Mouse (Mus musculus): ENCODE data around the gene Siah1a. TPM values are rescaled to one million over a fixed set of nuclear protein-coding genes. Genes with fewer than 3 reads are reported as not detected.

Gene Siah1a
- polyA plus RNA-seq, 1 experiment from 2014 or later: 38.3 TPM

GRCm38 (mm10) chr8:86726959-86727358 is 18.8 kb downstream of the Siah1a start:
- Histone ChIP-seq H3K36me3 (peaks cover 21% of the 10 kb centered on the region), H3K27me3 (replicated peaks) (no peaks in the 10 kb centered on the region), H3K4me1 (replicated peaks) (peaks cover 31% of the 10 kb centered on the region), H3K9me3 (replicated peaks) (no peaks in the 10 kb centered on the region), H3K4me3 (no peak overlapping the region), H3K27ac (ENCODE audit: poor library complexity, severe bottlenecking) (no peak overlapping the region), H3K9ac (no peak overlapping the region), H3K4me2 (no peak overlapping the region)
- ATAC-seq (ENCODE audit: insufficient number of reproducible peaks, low FRiP score): no peak
- WGBS: 79% methylated on average over 6 of the region's 6 CpGs

DNA sequence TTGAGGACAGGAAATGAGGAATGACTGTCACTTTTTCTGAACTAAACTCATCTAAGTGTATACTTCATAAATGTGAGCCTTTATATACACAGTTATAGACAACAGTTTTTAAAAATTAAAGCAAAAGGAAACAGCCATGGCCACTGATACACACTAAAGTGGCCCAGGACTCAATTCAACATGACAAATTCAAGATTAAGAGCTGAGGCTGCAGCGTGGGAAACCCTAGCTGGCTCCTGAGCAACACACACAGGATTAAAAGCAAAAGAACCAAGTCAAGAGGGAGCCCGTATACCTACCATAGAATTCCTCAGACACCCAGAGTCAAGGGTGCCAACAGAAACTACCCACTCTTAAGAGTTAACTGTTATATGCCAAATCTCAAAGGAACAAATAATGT is 24.2 kb downstream of the Siah1a start:
- no peak overlapping the region for H3K4me2 ChIP-seq
- H3K9me3 ChIP-seq (replicated peaks): no peaks in the 10 kb centered on the region
- no peak for ATAC-seq (ENCODE audit: insufficient number of reproducible peaks, low FRiP score)
- H3K9ac ChIP-seq: no peak overlapping the region
- no peak overlapping the region for H3K27ac ChIP-seq (ENCODE audit: poor library complexity, severe bottlenecking)
- H3K4me3 ChIP-seq: no peak overlapping the region
- H3K4me1 ChIP-seq (replicated peaks): no peaks in the 10 kb centered on the region
- no peaks in the 10 kb centered on the region for H3K27me3 ChIP-seq (replicated peaks)
- H3K36me3 ChIP-seq: peaks cover 31% of the 10 kb centered on the region
- WGBS: 86% methylated on average over 2 of the region's 2 CpGs

DNA sequence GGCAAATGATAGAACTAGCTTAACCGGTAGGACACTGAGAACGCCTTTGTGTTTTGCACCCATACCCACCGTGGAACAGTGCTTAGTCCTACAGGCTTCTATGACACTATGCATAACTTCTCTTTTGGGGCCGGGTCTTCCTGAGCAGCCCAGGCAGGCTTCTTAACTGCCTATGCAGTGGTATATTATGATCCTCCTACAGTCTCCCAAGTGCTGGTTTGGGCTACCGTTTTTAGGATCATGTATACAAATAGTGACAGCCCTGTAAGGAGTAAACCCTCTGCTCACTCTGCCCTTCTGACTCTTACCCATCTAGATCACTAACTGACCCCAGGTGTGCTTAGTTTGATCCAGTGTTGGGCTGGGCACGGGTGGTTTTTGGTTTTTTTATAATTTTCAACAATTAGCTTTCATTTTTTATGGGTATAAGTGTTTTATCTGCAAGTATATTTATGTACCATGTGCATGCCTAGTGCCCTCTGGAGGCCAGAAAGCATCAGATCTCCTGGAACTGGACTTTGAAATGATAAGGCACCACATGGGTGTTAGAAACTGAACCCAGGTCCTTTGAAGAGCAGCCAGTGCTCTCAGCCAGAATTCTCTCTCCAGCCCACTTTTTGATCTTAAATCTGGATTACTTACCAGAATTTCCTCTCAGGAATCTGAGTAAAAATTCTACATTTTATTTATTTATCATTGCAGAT is 24.8 kb downstream of the Siah1a start:
- no peak overlapping the region for H3K4me3 ChIP-seq
- no peak overlapping the region for H3K9ac ChIP-seq
- no peaks in the 10 kb centered on the region for H3K27me3 ChIP-seq (replicated peaks)
- 93% methylated on average over 6 of the region's 6 CpGs for WGBS
- H3K36me3 ChIP-seq: peaks cover 37% of the 10 kb centered on the region
- H3K27ac ChIP-seq (ENCODE audit: poor library complexity, severe bottlenecking): no peak overlapping the region
- H3K4me1 ChIP-seq (replicated peaks): no peaks in the 10 kb centered on the region
- no peak overlapping the region for H3K4me2 ChIP-seq
- no peaks in the 10 kb centered on the region for H3K9me3 ChIP-seq (replicated peaks)
- no peak for ATAC-seq (ENCODE audit: insufficient number of reproducible peaks, low FRiP score)

- Histone ChIP-seq H3K9ac (no peak overlapping the region), H3K36me3 (peaks cover 41% of the 10 kb centered on the region), H3K4me1 (replicated peaks) (no peaks in the 10 kb centered on the region), H3K4me3 (no peak overlapping the region), H3K9me3 (replicated peaks) (no peaks in the 10 kb centered on the region), H3K27me3 (replicated peaks) (no peaks in the 10 kb centered on the region), H3K4me2 (no peak overlapping the region), H3K27ac (ENCODE audit: poor library complexity, severe bottlenecking) (no peak overlapping the region)
- ATAC-seq (ENCODE audit: insufficient number of reproducible peaks, low FRiP score): no peak
- 86% methylated on average over 1 of the region's 1 CpGs for WGBS
These were observed 26.4 kb downstream of the Siah1a start for GRCm38 (mm10) chr8:86719368-86719767.

GRCm38 (mm10) chr8:86718332-86718994 is 27.3 kb downstream of the Siah1a start:
- peaks cover 46% of the 10 kb centered on the region for H3K36me3 ChIP-seq
- no peaks in the 10 kb centered on the region for H3K4me1 ChIP-seq (replicated peaks)
- H3K9ac ChIP-seq: no peak overlapping the region
- H3K4me3 ChIP-seq: no peak overlapping the region
- H3K27ac ChIP-seq (ENCODE audit: poor library complexity, severe bottlenecking): no peak overlapping the region
- 89% methylated on average over 2 of the region's 2 CpGs for WGBS
- no peak overlapping the region for H3K4me2 ChIP-seq
- H3K27me3 ChIP-seq (replicated peaks): no peaks in the 10 kb centered on the region
- H3K9me3 ChIP-seq (replicated peaks): no peaks in the 10 kb centered on the region
- ATAC-seq (ENCODE audit: insufficient number of reproducible peaks, low FRiP score): no peak

DNA sequence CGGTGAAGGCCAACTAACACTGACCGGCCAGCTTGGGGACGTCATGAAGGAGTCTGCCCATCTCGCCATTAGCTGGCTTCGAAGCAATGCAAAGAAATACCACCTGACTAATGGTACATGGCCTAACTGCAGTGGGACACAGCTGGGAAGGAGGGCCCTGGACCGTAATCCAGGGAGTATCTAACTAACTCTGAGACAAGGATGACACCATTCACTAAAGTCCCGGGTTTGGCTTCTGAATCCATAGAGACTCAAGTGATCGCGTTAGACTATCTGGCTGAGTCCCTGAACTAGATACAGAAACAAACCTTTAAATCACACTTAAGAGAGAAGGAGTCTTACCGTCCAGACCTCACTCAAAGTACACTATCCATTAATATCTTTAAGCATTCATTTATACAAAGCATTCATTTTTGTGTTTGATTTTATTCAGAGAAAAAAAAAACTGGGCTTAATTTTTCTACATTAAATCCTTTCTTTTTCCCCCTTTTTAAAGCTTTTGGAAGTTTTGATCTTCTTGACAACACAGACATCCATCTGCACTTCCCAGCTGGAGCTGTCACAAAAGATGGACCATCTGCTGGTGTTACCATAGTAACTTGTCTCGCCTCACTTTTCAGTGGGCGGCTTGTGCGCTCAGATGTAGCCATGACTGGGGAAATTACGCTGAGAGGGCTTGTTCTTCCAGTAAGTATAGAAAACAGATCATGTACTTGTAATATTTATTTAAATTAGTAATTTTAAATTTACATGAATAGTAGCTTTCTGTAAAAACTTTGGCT is 32.1 kb downstream of the Siah1a start:
- 86% methylated on average over 14 of the region's 14 CpGs for WGBS
- no peak for ATAC-seq (ENCODE audit: insufficient number of reproducible peaks, low FRiP score)
- H3K36me3 ChIP-seq: peaks cover 41% of the 10 kb centered on the region

GRCm38 (mm10) chr8:86712594-86712993 is 33.1 kb downstream of the Siah1a start:
- H3K27me3 ChIP-seq (replicated peaks): no peaks in the 10 kb centered on the region
- 92% methylated on average over 3 of the region's 3 CpGs for WGBS
- H3K9ac ChIP-seq: no peak overlapping the region
- no peak overlapping the region for H3K4me2 ChIP-seq
- no peak for ATAC-seq (ENCODE audit: insufficient number of reproducible peaks, low FRiP score)
- H3K4me1 ChIP-seq (replicated peaks): no peaks in the 10 kb centered on the region
- no peak overlapping the region for H3K27ac ChIP-seq (ENCODE audit: poor library complexity, severe bottlenecking)
- H3K4me3 ChIP-seq: no peak overlapping the region
- peaks cover 38% of the 10 kb centered on the region for H3K36me3 ChIP-seq
- H3K9me3 ChIP-seq (replicated peaks): no peaks in the 10 kb centered on the region

More for the DNA sequence above, 32.1 kb downstream of the Siah1a start:
- H3K4me2 ChIP-seq: no peak overlapping the region
- no peak overlapping the region for H3K9ac ChIP-seq
- H3K27me3 ChIP-seq (replicated peaks): no peaks in the 10 kb centered on the region
- H3K4me3 ChIP-seq: no peak overlapping the region
- H3K9me3 ChIP-seq (replicated peaks): no peaks in the 10 kb centered on the region
- no peak overlapping the region for H3K27ac ChIP-seq (ENCODE audit: poor library complexity, severe bottlenecking)
- H3K4me1 ChIP-seq (replicated peaks): no peaks in the 10 kb centered on the region

DNA sequence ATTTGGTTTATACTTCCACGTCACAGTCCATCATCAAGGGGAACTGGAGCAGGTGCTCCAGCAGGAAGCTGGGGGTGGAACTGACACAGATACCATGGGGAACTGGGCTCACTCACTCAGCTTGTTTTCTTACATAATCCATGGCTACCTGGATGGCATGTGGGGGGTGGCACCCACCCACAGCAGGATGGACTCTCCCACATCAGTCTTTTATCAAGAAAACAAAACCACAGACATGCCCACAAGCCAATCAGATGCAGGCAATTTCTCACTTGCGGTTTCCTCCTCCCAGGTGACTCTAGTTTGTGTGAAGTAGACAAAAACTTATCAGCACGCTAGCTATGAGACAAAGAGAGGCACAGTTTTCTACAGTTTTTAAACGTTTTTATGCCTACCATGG is 37.9 kb downstream of the Siah1a start:
- Histone ChIP-seq H3K9ac (no peak overlapping the region), H3K36me3 (peaks cover 24% of the 10 kb centered on the region), H3K27me3 (replicated peaks) (no peaks in the 10 kb centered on the region), H3K4me2 (no peak overlapping the region), H3K27ac (ENCODE audit: poor library complexity, severe bottlenecking) (no peak overlapping the region), H3K4me3 (no peak overlapping the region), H3K9me3 (replicated peaks) (no peaks in the 10 kb centered on the region), H3K4me1 (replicated peaks) (no peaks in the 10 kb centered on the region)
- no peak for ATAC-seq (ENCODE audit: insufficient number of reproducible peaks, low FRiP score)
- 61% methylated on average over 4 of the region's 4 CpGs for WGBS

GRCm38 (mm10) chr8:86706756-86707155 is 39.0 kb downstream of the Siah1a start:
- Histone ChIP-seq H3K4me1 (replicated peaks) (no peaks in the 10 kb centered on the region), H3K27ac (ENCODE audit: poor library complexity, severe bottlenecking) (no peak overlapping the region), H3K4me2 (no peak overlapping the region), H3K36me3 (peaks cover 24% of the 10 kb centered on the region), H3K9ac (no peak overlapping the region), H3K9me3 (replicated peaks) (no peaks in the 10 kb centered on the region), H3K27me3 (replicated peaks) (no peaks in the 10 kb centered on the region), H3K4me3 (no peak overlapping the region)
- no peak for ATAC-seq (ENCODE audit: insufficient number of reproducible peaks, low FRiP score)
- WGBS: 77% methylated on average over 5 of the region's 5 CpGs

DNA sequence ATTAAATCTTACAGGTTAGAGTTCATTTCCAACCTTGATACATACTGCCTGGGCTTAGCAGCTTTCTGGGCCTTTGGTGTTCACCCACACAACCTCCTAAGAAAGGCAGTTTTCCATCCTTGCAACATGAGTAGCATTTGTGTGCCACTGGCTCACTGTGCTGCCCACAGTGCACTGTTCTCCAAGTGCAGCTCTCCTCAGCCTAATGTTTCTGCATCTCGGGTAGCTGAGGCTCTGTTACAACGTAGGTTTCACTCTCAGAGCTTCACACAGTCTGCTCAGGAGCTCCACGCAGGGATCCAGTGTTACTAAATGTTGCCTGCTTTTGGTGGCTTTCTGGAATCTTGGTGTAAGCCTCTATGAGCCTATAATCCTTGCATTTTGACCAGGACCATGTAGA is 40.4 kb downstream of the Siah1a start:
- H3K4me3 ChIP-seq: no peak overlapping the region
- H3K4me1 ChIP-seq (replicated peaks): no peaks in the 10 kb centered on the region
- WGBS: 82% methylated on average over 3 of the region's 3 CpGs
- H3K27me3 ChIP-seq (replicated peaks): no peaks in the 10 kb centered on the region
- H3K9me3 ChIP-seq (replicated peaks): no peaks in the 10 kb centered on the region
- no peak for ATAC-seq (ENCODE audit: insufficient number of reproducible peaks, low FRiP score)
- no peak overlapping the region for H3K9ac ChIP-seq
- no peak overlapping the region for H3K4me2 ChIP-seq
- peaks cover 21% of the 10 kb centered on the region for H3K36me3 ChIP-seq
- H3K27ac ChIP-seq (ENCODE audit: poor library complexity, severe bottlenecking): no peak overlapping the region

GRCm38 (mm10) chr8:86702453-86702852 is 43.3 kb downstream of the Siah1a start:
- no peak overlapping the region for H3K4me3 ChIP-seq
- H3K9me3 ChIP-seq (replicated peaks): no peaks in the 10 kb centered on the region
- H3K36me3 ChIP-seq: peaks cover 11% of the 10 kb centered on the region
- 70% methylated on average over 3 of the region's 3 CpGs for WGBS
- H3K4me2 ChIP-seq: no peak overlapping the region
- peaks cover 11% of the 10 kb centered on the region for H3K4me1 ChIP-seq (replicated peaks)
- H3K9ac ChIP-seq: no peak overlapping the region
- no peak overlapping the region for H3K27ac ChIP-seq (ENCODE audit: poor library complexity, severe bottlenecking)
- no peak for ATAC-seq (ENCODE audit: insufficient number of reproducible peaks, low FRiP score)
- no peaks in the 10 kb centered on the region for H3K27me3 ChIP-seq (replicated peaks)
